Mouse (Mus musculus) kidney, adult 9 months (tissue): ENCODE measurements at regions not wholly inside any gene's neighbourhood (a gene's known extent, or its start where the extent isn't known, plus 50 kb on each side); places are given as distances from the start of the nearest gene placed in this dataset.

Experiments used
- DNase-seq: peaks from one replicate; pipeline ENCODE4 v3.0.0; 2022

DNA sequence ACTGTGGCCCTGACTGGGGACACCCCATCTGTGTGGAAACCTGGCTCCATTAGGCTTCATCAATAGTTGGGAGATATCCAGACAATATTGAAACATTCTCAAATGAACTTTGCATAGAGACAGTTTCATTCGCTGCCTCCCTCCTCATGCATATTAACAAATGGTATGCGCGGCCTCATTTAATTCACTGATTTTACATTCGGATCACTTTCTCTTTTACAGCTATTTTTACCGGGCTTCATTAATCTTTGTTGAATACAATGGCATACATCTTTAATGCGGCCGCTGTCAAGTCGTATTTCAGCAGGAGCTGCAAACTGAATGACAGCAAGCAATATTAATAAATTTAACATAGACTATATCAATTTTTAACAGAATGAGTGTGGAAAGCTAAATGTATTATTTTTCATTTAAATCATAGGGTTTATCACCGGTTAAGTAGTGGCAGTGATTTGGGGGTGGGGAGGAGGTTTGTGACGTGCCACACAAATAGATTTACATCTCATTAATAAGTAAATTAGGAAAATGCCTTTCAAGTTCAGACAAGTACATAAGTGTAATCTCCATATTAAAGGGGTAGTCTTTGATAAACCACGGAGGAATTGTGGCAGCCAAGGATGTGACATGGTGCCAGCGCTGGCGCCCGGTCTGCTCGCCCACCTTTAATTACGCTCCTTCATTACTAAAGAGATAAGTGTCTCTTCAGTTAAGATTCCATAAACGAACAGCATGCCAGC, 480.4 kb upstream of the Mki67 start:
- DNase-seq = no peak

- no peak for DNase-seq
Observed at GRCm38 (mm10) chr7:136208879-136209278, 492.7 kb upstream of the Mki67 start.

DNA sequence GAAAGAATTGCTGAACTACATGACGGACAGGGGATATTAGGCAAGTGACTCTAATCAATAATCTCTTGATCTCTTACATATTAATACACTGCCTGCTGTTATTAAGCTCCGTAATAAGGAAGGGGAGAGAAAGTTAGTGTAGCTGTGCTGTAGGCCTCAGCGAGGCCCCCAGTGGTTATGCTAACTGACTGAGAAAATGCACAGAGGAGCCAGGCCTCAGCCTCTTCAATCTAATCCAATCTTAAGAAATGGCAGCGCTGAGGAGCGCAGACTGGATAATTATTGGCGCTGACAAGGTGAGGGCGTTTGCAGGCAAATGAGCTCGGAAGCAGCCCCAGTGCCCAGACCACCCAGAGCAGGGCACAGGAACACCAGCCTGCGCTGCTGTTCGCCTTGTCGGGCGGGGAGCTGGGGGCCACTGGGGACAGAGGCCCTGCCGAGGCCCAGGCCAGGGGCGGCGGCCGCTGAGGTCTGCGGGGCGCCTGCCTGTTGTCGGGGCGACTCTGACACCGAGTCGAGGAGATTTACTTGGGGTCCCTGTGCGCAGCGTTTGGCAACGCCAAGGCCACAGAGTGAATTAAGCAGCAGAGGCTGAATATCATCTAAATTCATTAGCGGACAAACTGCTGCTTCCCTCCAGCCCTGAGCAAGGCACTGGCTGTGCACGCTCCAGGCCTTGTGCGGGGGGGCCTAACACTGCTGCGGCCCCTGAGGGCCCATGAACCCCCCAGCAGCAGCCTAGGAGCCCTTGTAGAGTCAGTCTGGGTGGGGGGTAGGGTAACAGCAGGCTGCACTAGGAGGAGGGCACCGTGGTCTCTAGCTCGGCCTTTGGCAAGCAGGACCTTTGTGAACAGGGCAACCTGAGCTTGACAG, 493.4 kb upstream of the Mki67 start:
- no peak for DNase-seq

GRCm38 (mm10) chr7:136212492-136212891, 496.3 kb upstream of the Mki67 start:
- DNase-seq = no peak

DNA sequence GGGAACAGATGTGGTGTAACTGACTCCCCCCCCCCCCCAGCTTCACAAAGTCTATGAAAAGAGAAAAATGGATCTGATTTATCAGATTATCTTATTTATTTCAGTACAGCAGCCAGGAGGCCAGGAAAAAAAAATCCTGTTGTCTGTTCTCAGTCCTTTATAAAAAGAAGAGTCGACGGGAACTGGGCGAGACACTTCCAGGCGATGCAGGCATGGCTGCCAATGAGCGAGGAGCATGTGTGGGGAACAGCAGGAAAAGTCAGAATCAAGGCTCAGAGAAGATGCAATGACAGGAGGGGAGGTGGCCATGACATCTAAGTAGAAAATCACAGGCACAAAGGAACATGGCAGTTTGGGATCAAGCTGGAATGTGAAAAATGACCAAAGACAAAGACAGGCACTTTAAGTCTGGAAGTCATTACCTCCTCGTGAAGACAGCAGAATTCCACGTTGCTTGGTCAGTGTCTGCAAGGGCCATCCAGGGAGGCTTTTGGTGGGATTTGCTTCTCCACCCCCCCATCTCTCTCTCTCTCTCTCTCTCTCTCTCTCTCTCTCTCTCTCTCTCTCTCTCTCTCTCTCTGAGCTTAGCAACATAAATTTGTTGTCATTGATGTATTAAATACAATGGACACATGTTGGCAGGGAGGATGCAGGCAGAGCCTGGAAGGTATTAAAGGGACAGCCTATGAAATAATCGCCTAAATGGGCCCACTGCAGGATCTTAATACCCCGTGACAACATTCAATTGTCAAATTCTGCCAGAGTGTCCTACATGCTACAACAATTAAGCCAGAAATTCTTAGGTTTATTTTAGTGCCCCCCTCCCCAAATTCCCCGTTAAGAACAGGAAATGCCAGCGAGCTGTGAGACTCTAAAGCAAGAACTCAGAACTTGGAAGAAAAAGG, 497.1 kb upstream of the Mki67 start:
- no peak for DNase-seq

- no peak for DNase-seq
Observed at GRCm38 (mm10) chr7:136213962-136214308, 497.8 kb upstream of the Mki67 start.

GRCm38 (mm10) chr7:136214415-136214814, 498.3 kb upstream of the Mki67 start:
- no peak for DNase-seq

- DNase-seq = no peak
Observed at GRCm38 (mm10) chr7:136216734-136217133, 500.6 kb upstream of the Mki67 start.

- DNase-seq = no peak
Observed at GRCm38 (mm10) chr7:136219564-136220244, 503.5 kb upstream of the Mki67 start.

DNA sequence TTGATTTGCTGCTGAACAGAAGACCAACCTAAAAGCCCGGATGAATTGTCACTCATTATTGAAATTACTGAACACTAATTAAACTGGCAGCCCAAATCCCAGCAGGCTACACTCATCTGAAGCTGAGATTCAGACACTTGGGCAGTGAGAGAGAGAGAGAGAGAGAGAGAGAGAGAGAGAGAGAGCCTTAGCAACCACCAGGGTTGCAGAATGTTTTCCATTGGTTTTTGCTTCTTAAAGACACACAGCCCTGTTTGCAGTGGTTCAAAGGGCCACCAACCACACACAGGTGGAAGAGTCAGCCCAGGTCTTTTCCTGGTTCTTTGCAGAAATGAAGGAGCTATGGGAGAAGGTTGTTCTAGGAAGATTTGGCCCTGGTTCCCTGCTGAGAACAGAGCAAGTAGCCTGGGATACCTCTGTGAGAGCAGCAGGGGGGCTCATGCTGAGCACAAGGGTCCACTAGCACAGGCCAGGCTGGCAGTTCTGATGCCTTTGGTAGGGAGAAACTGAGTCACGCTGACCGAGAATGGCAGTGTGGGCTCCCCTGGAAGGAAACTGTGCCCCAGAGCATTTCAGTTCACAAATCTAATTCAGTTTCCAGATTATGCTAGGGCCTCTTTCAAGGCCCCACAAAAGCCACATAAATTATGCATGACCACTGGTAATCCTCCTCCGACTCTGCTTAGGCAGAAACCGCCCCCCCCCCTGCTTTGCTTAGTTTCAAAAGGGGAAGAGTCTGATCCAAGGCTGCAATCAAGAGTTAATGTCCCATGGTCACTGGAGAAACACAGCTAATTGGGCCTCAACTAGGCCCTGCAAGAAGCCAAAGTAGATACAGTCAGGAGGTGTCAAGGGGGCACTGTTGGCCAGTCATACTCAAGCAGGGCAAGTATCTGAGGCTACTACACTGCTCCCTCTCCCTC, 504.3 kb upstream of the Mki67 start:
- DNase-seq = no peak

- DNase-seq = no peak
Observed at GRCm38 (mm10) chr7:136221620-136222019, 505.5 kb upstream of the Mki67 start.

- peak; percentile 34 for DNase-seq
Observed at GRCm38 (mm10) chr7:136226031-136226430, 509.9 kb upstream of the Mki67 start.

GRCm38 (mm10) chr7:136228331-136228730, 512.2 kb upstream of the Mki67 start:
- DNase-seq = no peak

DNA sequence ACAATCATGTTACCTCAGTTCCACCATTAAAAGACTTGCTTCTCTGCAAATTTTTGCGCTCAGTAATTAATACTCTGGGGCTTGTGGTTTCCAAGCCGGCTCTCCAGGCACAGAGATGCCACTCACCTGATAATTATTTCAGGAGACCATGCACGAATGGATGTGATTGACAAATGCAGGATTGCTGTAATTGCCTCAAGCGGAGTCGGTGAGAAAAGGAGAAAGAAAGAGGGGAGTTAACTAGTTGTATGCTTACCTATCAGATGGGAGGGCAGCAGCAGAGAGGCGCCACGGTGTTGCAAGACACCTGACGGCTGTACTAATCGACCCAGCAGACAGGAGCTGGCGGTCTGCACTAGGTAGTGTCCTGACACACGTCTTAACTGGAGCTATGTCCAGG, 513.4 kb upstream of the Mki67 start:
- DNase-seq = no peak

- no peak for DNase-seq
Observed at GRCm38 (mm10) chr7:136232177-136232576, 516.0 kb upstream of the Mki67 start.

DNA sequence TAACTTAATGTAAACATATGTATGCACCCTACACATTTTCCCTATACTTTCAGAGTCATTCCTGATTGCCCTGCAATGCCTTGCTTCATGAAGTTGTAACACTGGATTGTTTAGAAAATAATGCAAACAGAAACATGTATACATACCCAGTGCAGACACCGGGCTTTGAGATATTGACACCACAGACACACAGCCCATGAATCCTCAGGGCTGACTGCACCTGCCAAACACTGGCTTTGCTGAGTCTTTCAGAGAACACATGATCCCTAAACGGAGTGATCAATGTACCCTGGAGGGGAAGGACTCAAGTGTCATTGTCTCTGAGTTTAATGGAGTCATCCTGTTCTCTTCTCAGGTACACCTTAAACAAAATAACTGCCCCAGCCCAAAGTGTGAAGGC, 519.4 kb upstream of the Mki67 start:
- DNase-seq = peak; percentile 14

- peak; percentile 85 for DNase-seq
Observed at GRCm38 (mm10) chr7:136236391-136236790, 520.2 kb upstream of the Mki67 start.

- no peak for DNase-seq
Observed at GRCm38 (mm10) chr7:136265691-136266090, 549.5 kb upstream of the Mki67 start.

GRCm38 (mm10) chr7:136267716-136268489, 551.7 kb upstream of the Mki67 start:
- DNase-seq = no peak

DNA sequence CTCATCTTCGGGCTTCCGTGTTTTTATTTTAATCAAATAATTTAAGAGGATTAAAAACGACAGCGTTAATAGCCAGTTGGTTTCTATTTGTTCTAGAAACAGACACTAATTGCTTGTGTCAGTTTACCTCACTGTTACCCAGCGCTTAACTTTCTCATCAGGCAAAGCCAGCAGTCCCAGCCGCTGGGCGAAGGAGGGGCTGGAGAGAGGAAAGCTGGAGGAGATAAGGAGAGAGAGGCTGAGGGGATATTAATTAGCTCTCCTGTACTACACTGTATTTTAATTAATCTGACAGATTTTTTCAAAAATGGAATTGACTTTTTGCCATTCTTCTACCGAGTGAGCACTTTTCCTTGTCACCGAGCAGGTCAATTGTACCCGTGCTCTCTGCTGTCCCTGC, 559.5 kb upstream of the Mki67 start:
- DNase-seq = no peak

DNA sequence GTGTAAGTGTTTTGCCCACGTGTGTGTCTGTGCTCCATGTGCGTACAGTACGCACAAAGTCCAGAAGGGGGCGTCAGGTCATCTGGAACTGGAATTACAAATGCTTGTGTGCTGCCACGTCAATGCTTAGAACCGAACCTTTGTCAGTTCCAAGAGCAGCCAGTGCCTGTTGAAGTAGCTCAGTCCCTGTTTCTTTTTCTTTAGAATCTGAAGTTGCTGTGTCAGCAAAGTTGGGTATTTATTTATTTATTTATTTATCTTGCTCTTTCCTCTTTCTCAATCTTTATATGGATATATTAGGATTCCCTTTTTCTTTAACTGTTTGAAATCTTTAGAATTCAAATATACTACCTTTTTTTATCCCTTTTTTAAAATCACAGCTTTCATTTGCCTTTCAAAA, 567.6 kb upstream of the Mki67 start:
- DNase-seq = no peak
